Mouse (Mus musculus): ENCODE data around the gene Prickle4. TPM values are rescaled to one million over a fixed set of nuclear protein-coding genes. Genes with fewer than 3 reads are reported as not detected.
A peak's percentile ranks its signal among the peaks of the same experiment; 100 is the strongest.

The Prickle4 gene
- total RNA-seq, 2 experiments from 2014 or later = not detected

DNA sequence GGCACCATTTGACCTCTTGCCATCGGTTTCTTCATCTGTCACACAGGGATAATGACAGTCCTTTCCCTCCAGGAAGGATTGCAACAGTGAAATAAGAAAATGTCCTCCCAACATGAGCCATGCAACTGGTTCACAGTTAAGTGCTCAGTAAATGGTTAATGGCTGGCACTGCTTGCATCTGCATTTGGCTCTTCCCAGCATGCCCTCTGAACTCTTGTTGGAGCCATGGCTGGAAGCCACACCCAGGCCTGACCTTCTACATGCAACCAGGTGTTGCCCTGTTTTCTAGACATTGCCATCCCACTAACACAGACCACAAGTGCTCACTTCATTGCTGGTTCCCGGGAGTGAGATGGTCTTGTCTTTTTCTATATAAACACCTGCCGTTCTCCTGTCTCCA lies 13.4 kb upstream of the Prickle4 start:
- ATAC-seq (ENCODE audit: poor library complexity, severe bottlenecking) = no peak

DNA sequence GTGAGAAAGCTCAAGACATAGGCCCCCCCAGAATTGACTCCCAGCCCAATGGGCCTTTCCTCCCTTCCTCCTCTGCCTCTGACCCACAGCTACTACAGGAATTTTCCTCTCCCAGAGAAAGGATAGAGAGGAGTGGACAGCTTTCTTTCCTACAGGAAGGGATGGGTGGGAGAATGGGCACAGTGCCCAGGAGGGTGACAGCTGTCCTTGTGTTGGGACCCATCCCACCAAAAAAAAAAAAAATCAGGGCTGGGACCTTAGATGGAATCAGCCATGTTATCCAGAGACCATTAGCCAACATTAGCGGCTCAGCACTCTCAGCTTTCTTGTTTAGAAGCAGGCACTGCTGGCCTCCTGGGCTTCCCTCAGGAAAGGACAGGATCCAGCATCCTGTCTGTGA lies 11.7 kb upstream of the Prickle4 start:
- no peak for ATAC-seq (ENCODE audit: poor library complexity, severe bottlenecking)

- no peak for ATAC-seq (ENCODE audit: poor library complexity, severe bottlenecking)
These were observed 10.2 kb upstream of the Prickle4 start for GRCm38 (mm10) chr17:47704692-47705091.

DNA sequence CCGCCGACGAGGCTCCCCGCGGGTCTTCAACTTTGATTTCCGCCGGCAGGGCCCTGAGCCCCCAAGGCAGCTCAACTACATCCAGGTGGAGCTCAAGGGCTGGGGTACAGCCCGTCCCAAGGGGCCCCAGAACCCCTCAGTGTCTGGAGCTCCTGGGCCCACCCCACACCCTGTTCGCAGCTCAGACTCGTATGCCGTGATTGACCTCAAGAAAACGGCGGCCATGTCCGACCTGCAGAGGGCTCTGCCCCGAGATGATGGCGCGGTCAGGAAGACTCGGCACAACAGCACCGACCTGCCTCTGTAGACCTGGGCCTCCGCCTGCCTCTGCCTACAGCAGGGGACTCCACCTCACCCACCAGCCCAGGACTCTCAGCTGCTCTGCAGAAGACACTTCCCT lies 9.0 kb upstream of the Prickle4 start:
- no peak for ATAC-seq (ENCODE audit: poor library complexity, severe bottlenecking)

GRCm38 (mm10) chr17:47702548-47703345 lies 8.2 kb upstream of the Prickle4 start:
- ATAC-seq (ENCODE audit: poor library complexity, severe bottlenecking) = no peak

GRCm38 (mm10) chr17:47701793-47702192 lies 7.3 kb upstream of the Prickle4 start:
- no peak for ATAC-seq (ENCODE audit: poor library complexity, severe bottlenecking)

DNA sequence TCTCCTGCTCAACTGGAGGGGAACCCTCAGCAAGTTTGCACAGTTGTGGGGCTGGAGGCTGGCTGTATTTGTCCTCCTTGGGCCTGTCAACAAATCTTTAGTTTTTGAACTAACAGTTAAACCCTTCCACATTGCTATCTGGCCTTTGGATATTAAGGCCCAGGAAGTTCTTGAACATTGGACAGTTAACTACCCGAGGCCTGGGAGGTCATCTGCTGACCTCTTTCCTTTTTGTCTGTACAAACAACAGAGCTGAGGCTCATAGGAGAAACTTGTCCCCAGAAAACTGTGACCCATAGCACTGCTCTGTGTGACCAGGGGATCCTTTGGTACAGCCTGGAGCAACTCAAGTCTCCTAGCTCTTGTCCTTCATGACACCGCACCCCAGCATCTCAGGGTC lies 4.5 kb upstream of the Prickle4 start:
- no peak for ATAC-seq (ENCODE audit: poor library complexity, severe bottlenecking)

- no peak for ATAC-seq (ENCODE audit: poor library complexity, severe bottlenecking)
These were observed 3.6 kb upstream of the Prickle4 start for GRCm38 (mm10) chr17:47698156-47698555.

DNA sequence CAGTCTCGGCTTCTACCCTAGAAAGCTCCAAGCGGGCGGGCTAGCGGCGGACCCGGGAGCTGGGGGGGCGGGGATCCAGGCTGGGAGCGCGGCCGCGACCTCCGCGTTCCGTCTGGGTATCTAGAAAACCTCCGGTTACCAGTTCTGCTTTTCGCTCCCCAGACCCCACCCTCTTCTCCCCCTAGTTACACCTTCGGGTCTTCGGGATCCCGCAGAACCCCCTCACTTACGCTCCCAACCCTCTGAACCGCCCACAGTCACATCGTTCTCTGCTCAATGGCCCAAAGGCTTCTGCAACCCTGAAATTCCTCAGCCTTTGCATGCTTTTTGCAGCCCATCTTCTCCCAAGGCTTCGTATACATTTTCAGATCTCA lies 788 bp upstream of the Prickle4 start:
- no peak for ATAC-seq (ENCODE audit: poor library complexity, severe bottlenecking)

GRCm38 (mm10) chr17:47694442-47694502 lies 264 bp downstream of the Prickle4 start, which contains the start of gene Gm21981:
Gene Gm21981, minus strand, starts transcription at chr17:47694455.
- no peak for ATAC-seq (ENCODE audit: poor library complexity, severe bottlenecking)

DNA sequence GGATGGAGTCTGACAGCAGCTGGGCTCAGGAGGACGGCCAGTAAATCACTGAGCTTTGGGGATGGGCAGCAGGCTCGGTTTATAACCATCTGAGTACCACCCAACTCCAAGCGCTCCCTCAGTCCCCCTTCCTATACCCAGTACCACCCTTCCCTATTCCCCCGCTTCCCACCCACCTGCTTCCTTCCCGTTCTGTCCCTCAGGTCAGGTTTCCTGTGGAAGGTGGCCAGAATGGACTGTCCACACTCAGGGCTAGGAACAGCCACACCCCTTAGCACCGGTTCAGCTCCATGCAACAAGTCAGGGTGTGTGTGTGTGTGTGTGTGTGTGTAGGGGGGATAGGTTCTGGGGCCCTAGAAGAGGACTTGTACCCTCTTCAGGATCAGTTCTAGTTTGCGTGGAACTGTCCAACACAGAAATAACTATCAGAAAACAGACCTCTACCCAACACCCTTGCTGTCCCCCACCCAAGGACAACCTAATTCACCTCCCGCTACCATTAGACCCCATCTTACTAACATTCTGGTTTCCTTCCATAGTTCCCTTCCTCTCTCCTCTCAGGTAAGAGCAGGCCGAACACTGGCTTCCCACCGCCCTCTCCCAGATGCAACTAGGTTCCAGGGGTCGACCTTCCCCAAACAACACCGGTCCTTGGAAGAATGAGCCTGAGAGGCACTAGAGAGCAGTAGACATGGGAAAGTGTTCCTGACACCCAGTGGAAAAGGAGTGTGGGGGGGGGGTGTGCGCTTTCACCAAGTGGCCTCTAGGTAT lies 680 bp downstream of the Prickle4 start:
- ATAC-seq (ENCODE audit: poor library complexity, severe bottlenecking) = no peak

DNA sequence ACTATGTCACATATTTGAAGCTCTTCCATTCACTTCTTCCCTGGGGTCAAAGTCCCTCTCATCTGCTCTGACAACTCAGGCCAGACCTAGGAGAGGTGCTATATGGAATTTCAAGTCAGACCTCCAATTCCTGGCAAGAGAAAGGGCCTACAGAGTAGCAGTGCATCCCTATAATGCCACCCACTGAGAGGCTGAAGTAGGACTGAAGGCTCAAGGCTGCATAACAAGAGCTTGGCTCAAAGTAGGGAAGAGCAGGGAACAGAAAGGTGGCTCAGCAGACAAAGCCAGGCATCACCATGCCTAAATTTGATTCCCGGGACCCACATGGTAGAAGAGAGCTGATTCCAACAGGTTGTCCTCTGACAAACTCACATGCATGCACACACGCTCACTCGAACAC lies 2.9 kb downstream of the Prickle4 start:
- no peak for ATAC-seq (ENCODE audit: poor library complexity, severe bottlenecking)

DNA sequence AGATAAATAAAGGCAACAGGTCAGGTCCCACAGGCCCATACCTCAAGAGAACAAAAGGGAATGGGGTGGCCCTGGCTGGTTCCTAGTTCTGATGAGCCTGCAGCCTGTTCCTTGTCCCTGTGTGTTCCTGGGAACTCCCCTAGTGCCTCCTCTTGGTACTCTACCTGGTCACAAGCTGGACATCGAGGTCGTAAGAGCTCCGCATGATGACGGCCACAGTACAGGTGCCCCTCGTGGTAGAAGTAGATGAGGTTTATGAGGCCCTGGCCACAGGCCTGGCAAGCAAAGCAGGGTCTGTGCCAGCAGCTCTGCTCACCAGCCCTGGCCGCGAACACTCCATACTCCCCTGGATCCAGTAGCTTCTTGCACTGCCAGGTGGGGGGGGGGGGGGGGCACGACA lies 4.6 kb downstream of the Prickle4 start:
- ATAC-seq (ENCODE audit: poor library complexity, severe bottlenecking) = no peak

DNA sequence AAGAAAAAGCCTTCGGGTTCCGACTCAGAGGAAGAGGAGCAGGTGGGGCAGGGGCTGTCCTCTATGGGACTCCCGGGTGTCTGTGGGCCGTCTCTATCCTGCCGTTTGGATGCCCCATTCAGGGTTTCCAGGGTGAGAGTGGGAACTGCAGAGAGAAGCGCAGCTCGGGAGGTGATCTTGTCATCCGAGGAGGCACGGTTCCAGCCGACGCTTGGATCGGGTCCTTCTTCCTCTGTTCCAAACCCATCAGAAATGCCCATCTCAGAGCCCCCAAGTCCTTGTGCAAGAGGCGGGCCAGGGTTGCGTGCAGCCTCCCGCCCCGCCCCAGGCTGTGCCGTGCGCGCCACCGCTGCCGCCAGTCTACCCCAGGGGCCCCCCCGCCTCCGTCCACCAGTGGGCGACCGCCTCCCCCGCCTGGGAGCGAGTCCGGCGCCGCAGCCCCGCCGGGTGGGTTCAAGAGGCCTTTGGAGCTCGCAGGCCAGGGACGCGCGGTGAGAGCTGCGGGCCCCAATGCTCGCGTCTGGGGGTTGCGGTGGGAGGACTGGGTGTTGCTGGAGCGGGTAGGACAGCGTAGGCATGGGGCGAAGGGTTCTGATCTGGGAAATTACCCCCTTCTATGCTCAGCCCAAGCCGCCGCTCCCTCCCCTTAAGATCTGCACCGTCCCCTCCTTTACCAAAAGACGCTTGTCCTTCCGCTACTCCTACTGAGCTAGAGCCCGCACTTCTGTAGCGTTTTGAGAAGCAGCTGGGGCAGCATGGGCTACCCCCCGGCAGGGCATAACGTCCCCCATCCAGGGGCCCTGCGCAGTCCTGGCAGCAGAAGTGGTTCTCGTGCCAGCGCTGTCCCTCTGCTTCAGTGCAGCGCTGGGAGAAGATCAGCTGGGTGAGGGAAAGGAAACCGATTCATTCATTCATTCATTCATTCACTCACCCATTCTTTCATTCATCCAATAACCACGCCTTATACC lies 5.6 kb downstream of the Prickle4 start, which contains the start of gene Frs3:
Gene Frs3 (plus strand): TSS at position 423 of the 968 bp plus-strand sequence.
- ATAC-seq (ENCODE audit: poor library complexity, severe bottlenecking) = peak; percentile 34

GRCm38 (mm10) chr17:47688344-47688607 lies 6.3 kb downstream of the Prickle4 start, which contains the start of gene Tomm6:
Gene Tomm6, minus strand, starts transcription at chr17:47688386.
- no peak for ATAC-seq (ENCODE audit: poor library complexity, severe bottlenecking)

- peak; percentile 93 for ATAC-seq (ENCODE audit: poor library complexity, severe bottlenecking)
These were observed 6.9 kb downstream of the Prickle4 start for GRCm38 (mm10) chr17:47687409-47688343.

DNA sequence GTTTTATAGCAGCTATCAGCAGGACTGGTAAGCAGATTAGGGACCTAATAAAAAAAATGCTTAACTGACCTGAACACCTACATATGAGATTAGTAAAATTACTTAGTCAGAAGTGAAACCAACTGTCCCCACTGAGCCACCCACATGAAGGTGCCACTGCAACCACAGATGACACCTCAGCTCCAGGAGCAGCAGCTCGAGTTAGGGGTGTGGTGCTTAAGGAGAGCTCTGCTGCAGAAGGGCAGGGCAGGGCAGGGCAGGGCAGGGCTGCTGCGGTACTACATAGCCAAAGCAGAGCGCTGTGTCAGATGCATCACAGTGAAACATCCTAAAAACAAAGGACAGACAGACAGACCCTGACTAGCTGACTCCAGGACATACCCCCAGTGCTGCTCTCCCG lies 11.7 kb downstream of the Prickle4 start:
- no peak for ATAC-seq (ENCODE audit: poor library complexity, severe bottlenecking)

- ATAC-seq (ENCODE audit: poor library complexity, severe bottlenecking) = no peak
These were observed 15.8 kb downstream of the Prickle4 start for GRCm38 (mm10) chr17:47678702-47679101.

DNA sequence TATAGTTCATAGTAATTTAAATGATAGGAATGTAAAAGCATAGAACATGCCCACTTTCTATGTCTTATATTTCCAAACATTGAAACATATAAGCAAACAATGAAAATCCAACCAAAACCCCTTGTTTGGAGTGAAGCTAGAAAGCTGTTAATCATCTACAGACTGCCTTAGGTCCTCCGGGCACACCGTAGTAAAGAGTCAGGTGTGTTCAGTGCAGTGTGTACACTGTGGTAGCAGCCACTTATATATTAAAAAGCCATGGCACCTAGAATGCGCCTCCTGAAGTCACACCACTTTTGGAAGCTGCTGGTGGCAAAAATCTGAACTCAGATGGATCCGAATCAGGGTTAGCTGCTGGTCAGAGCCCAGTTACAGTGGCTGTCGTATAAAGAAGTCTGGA lies 16.3 kb downstream of the Prickle4 start:
- ATAC-seq (ENCODE audit: poor library complexity, severe bottlenecking) = no peak

DNA sequence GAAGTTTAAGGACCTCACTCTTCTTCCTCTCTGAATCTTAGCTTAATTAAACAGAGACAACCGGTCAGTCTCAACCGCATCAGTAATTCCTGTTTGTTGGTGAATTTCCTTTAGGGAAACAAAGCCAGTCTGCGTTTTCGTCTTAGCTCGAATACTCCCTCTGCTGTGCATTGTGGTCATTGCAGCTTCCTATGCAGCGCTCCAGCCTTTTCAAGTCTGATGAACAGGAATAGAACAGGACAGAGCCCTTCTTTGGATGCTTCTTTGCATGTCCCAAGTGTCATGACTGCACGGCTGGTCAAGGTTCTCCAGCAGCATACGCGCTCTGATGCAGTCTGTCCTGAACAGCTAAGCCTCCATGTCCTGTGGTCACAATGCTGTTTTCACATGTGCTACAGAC lies 18.0 kb downstream of the Prickle4 start:
- peak; percentile 56 for ATAC-seq (ENCODE audit: poor library complexity, severe bottlenecking)
